Mouse (Mus musculus) adipocyte (in vitro differentiated cells): Measurements from ENCODE around the gene Samt4.
"Not testable (repeated sequence)": the region's sequence is repeated elsewhere in the genome, so short reads cannot be mapped to it uniquely, and the experiment has no call there.

Experiments used
- DNase-seq: peaks from one replicate; pipeline ENCODE4 v3.0.0-alpha.2; 2016; ENCODE audit warnings: low spot score

The Samt4 gene

DNA sequence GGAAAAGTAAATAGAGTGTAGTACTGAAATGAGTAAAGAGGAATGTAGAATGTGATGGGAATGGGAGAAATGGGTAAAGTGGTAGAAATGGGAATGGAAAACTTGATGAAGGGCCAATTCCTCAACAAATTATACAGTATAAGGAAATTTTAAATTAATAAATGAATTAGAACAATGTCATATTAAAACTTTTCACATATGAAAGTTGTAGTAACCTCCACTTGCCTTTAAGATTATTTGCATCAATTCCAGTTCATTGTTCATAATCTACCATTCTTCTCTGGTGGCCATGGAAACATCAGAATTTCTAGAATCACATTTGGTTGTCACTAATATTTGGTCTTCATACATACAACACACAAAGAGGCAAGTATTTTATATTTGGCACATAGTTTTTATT is at the start of gene Samt4:
Samt4 (plus strand) TSS at position 301 of the 400 bp plus-strand sequence.
- DNase-seq, result no peak

DNA sequence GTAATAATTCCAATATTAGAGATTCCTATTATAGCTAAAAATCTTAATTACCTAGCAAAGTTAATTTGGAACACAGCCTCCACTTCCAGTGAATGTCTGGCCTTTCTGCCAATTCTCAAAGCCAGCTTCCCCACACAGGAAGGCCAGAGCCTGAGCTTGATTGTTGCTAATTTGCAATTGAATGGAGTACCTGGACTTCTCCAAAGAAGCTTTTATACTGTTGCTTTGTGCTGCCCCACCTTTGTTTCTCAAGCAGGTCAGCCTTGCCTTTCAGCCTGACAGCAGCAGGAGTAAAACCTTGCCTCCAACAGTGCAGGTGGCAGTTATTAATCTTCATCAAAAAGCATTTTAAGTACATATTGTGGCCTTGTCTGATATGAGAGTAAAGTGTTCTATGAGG is 38.1 kb upstream of the Samt4 start:
- not testable (repeated sequence) for DNase-seq

DNA sequence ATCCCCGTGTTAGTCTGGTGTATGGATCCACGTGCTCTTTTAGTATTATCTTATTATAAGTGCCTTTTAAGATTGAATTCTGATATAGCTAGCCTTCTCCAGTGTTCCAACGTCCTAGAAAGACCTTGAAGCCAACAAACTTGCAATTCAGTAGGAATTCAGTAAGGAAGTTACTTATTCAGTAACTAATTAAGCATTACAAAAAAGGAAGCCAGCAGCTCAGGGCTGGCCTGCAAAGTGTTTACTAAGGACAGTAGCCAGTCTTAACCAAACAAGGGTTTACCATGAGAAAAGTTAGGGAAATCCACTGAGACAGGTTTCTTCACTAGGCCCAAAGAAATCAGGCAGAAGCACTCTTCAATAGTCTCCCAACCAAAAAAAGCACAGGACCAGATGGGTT is 13.4 kb upstream of the Samt4 start:
- DNase-seq, result not testable (repeated sequence)
